Mouse (Mus musculus): ENCODE results near the gene Uck2. TPM values are rescaled to one million over a fixed set of nuclear protein-coding genes. Genes with fewer than 3 reads are reported as not detected.

Gene Uck2
- polyA plus RNA-seq, 1 experiment from 2014 or later = 109 TPM

DNA sequence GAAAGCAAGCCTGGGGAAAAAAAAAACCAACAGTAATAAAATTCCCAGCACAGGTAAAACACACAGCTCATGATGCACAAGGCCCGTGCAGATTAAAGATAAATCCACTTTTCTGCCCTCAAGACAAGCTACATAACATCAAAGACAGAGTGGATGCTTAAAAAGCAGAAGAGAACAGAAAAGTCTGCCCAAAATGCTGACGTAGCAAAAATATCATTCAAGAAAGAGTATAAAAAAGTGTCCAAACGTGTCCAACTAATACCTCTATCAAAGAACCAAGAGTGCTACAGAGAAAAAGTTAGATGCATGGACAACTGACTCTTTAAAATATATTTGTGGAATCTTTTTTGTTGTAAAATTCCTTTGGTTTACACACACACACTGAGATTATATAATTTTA, 69.7 kb downstream of the Uck2 start:
- H3K4me3 ChIP-seq = no peak overlapping the region
- WGBS = 83% methylated on average over 3 of the region's 3 CpGs
- H3K27ac ChIP-seq (replicated peaks) = no peak overlapping the region
- no peaks in the 10 kb centered on the region for H3K27me3 ChIP-seq (ENCODE audit: low read depth, poor library complexity, severe bottlenecking)
- no peak for DNase-seq (ENCODE audit: low spot score)
- no peaks in the 10 kb centered on the region for H3K36me3 ChIP-seq
- H3K9me3 ChIP-seq (replicated peaks) = no peaks in the 10 kb centered on the region
- H3K4me1 ChIP-seq = no peaks in the 10 kb centered on the region

DNA sequence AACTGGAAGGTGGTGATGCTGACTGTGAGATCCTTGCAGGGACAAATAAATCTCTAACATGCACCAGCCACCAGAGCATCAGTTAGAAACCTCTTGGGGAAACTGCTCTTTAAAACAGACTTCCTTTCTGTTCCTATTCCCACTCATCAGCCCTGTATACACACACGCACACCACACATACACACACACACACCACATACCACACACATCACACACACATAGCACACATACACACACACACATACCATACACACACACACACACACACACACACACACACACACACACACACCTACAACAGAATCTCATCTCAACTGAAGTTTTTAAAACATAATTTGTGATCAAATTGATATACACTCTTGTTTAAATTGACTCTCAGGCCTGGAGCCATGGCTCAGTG, 72.4 kb downstream of the Uck2 start:
- 100% methylated on average over 1 of the region's 1 CpGs for WGBS
- no peak for DNase-seq (ENCODE audit: low spot score)
- Histone ChIP-seq H3K4me3 (no peak overlapping the region), H3K36me3 (no peaks in the 10 kb centered on the region), H3K27me3 (ENCODE audit: low read depth, poor library complexity, severe bottlenecking) (no peaks in the 10 kb centered on the region), H3K9me3 (replicated peaks) (no peaks in the 10 kb centered on the region), H3K4me1 (peaks cover 10% of the 10 kb centered on the region; the same call in 1 of the 2 replicates), H3K27ac (replicated peaks) (no peak overlapping the region)

DNA sequence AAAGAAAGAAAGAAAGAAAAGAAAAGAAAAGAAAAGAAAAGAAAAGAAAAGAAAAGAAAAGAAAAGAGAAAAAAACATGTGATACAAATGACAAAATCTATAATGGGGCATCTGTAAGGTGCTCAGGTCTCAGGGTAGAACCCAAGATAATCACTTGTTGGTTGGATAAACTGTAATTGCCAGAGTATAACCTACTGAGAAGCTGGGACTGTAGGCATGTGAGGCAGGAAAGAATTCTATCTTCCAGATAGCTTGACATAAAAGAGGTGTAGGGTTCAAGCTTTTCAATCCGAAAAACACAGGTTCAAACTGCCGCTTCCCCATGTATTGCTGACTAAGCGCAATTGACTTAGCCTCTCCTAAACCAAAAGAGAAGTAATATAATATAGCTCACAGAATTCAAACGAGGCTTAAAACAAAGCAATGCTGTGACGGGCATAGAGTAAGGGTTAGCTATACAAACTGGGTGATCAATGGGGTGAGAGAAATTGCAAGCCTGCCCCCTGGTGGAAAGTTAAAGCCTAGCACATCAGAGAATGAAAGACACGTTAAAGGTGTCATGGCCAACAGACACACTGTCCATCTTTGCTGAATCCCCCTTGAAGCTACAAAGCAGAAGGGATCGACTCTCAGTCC, 73.0 kb downstream of the Uck2 start:
- Histone ChIP-seq H3K36me3 (no peaks in the 10 kb centered on the region), H3K9me3 (replicated peaks) (no peaks in the 10 kb centered on the region), H3K27me3 (ENCODE audit: low read depth, poor library complexity, severe bottlenecking) (no peaks in the 10 kb centered on the region), H3K27ac (replicated peaks) (no peak overlapping the region), H3K4me3 (no peak overlapping the region), H3K4me1 (peaks cover 10% of the 10 kb centered on the region; the same call in 1 of the 2 replicates)
- peak; percentile 69 for DNase-seq (ENCODE audit: low spot score)
- WGBS = 32% methylated on average over 7 of the region's 7 CpGs

DNA sequence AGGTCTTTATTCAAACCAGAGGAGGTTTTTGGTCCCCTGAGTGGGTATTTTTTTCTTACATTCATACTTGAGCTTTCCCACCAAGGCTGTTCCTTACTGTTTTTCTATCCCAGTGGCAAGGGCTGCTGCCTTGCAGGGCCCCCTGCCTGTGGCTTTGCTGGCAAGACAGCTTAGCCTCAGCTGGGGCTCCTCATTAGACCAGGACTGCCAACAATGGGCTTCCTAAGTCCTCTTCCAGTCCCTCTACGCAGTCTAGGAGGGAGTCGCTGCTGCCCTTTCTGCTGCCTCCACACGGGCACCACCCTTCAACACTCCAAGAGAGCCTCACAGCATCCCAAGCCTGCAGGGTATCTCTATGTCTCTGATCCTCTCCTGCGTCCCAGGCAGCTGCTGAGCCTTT, 76.3 kb downstream of the Uck2 start:
- Histone ChIP-seq H3K27ac (replicated peaks) (peak overlapping the region; percentile 53; the same call in 1 of the 2 replicates), H3K9me3 (replicated peaks) (no peaks in the 10 kb centered on the region), H3K36me3 (no peaks in the 10 kb centered on the region), H3K4me3 (no peak overlapping the region), H3K27me3 (ENCODE audit: low read depth, poor library complexity, severe bottlenecking) (no peaks in the 10 kb centered on the region), H3K4me1 (peaks cover 10% of the 10 kb centered on the region; the same call in 1 of the 2 replicates)
- 27% methylated on average over 4 of the region's 4 CpGs for WGBS
- DNase-seq (ENCODE audit: low spot score) = no peak

DNA sequence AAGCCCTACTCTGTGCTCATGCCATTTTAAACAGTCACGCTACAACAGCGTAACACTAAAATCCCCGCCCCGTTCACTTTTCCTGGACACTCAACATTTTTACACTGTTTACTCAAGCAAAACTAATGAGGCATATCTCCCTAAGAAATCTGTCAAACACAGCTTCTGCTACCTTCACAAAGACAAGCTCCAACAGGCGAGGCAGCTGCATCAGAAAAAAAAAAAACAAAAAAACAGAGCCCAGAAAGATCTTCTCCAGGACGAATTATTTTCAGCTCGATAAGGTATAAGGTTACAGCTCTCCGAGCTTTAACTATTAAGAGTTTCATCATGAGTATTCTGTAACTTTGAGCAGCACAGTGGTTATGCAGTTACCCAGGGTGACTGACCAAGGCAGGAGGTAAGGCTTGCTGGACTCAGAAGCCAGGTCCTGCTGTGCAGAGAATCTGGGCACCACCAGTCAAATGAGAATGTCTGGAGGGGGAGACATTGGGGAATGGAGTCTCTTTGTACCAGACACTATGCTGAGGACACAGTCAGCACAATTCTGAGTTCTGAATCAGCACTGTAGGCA, 79.9 kb downstream of the Uck2 start:
- peaks cover 10% of the 10 kb centered on the region; the same call in 1 of the 2 replicates for H3K4me1 ChIP-seq
- H3K9me3 ChIP-seq (replicated peaks) = no peaks in the 10 kb centered on the region
- H3K27me3 ChIP-seq (ENCODE audit: low read depth, poor library complexity, severe bottlenecking) = no peaks in the 10 kb centered on the region
- no peaks in the 10 kb centered on the region for H3K36me3 ChIP-seq
- H3K27ac ChIP-seq (replicated peaks) = no peak overlapping the region
- DNase-seq (ENCODE audit: low spot score) = no peak
- no peak overlapping the region for H3K4me3 ChIP-seq
- WGBS = 84% methylated on average over 8 of the region's 8 CpGs

DNA sequence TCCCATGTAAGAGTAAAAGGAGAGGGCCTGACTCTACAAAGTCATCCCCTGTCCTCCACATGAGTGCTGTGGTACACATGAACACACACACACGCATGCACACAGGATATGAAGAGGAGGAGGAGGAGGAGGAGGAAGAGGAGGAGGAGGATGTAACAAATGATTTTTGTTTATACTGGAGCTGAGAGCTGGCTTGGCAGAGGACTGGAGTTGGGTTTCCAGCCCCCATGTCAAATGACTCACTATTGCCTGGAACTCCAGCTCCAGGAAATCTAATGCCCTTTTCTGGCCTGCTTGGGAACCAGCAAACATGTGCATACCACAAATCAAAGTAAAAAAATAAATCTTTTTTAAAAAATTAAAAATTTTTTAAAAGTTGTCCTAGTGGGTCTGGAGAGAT, 80.7 kb downstream of the Uck2 start:
- no peak for DNase-seq (ENCODE audit: low spot score)
- H3K27me3 ChIP-seq (ENCODE audit: low read depth, poor library complexity, severe bottlenecking) = no peaks in the 10 kb centered on the region
- no peak overlapping the region for H3K4me3 ChIP-seq
- WGBS = 90% methylated on average over 1 of the region's 1 CpGs
- peaks cover 10% of the 10 kb centered on the region; the same call in 1 of the 2 replicates for H3K4me1 ChIP-seq
- no peak overlapping the region for H3K27ac ChIP-seq (replicated peaks)
- no peaks in the 10 kb centered on the region for H3K36me3 ChIP-seq
- H3K9me3 ChIP-seq (replicated peaks) = no peaks in the 10 kb centered on the region

DNA sequence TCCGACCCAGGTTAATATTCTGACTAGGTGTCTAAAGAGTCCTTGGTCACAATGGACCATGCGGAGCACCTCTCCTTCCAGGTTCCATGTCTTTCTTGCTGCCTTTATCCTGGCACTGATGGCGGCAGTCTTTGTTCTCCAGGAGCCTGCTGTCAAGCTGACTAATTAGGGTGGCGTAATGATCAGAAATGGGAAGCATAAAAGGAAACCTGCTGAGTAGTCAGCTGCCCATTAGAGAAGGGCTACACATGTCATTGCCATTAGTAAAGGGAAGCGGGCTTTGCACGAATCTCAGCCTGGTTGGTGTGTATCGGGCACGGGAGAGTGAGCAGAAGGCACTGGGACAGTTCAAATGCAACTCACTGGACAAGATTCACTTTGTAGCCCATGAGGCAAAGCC, 90.4 kb downstream of the Uck2 start:
- Histone ChIP-seq H3K27me3 (ENCODE audit: low read depth, poor library complexity, severe bottlenecking) (no peaks in the 10 kb centered on the region), H3K36me3 (no peaks in the 10 kb centered on the region), H3K27ac (replicated peaks) (no peak overlapping the region), H3K9me3 (replicated peaks) (no peaks in the 10 kb centered on the region), H3K4me3 (no peak overlapping the region), H3K4me1 (no peaks in the 10 kb centered on the region)
- 77% methylated on average over 8 of the region's 8 CpGs for WGBS
- no peak for DNase-seq (ENCODE audit: low spot score)

DNA sequence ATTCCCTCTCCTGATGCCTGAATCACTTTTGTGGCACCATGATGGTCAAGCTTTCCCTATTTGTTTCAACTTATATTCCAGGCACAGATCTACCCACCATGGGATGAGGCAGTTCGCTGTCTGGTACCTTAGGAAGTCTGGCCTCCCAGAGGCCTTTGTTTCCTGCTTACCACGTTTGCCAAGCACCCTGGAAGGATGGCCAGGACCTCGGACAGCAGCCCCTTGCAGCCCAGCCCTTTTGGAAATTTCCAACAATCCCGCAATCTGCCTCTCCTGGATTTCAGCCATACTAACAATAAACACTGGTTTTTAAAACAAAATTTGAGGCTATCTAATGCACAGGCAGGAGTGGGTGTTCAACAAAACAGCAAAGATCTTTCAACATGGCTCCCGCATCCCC, 97.3 kb downstream of the Uck2 start:
- peaks cover 2% of the 10 kb centered on the region for H3K4me1 ChIP-seq
- WGBS = 51% methylated on average over 5 of the region's 5 CpGs
- DNase-seq (ENCODE audit: low spot score) = peak; percentile 17
- no peak overlapping the region for H3K4me3 ChIP-seq
- H3K9me3 ChIP-seq (replicated peaks) = no peaks in the 10 kb centered on the region
- H3K27ac ChIP-seq (replicated peaks) = no peak overlapping the region
- no peaks in the 10 kb centered on the region for H3K27me3 ChIP-seq (ENCODE audit: low read depth, poor library complexity, severe bottlenecking)
- H3K36me3 ChIP-seq = no peaks in the 10 kb centered on the region

DNA sequence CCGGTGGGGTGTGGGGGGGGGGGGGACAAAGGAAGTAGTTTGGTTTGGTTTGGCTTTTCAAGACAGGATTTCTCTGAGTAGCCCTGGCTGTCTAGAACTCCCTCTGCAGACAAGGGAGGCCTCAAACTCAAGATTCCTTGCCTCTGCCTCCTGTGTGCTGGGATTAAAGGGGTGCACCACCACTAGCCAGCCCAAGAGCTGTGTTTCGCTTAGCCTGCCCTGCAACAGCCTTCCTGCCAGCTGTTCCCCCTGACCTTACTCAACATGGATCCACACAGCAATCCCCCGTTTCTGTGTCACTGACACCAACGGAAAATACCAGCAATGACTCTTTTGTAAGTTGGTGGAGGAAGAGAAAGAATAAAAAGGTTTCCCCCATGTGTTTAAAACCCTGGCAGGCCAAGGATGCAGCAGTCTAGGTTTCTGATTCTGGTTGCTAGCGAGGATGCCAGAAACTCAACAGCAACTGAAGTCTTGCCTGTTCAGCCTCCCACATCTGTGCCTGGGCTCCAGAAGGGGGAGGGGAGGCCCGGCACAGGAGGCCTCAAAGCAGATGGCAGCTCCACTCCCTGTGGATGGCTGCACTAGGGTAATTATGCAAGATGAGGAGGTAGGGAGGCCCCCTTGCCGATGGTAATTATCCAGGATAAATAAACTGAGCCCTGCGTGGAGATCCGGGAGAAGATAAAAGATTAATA, 103.1 kb downstream of the Uck2 start:
- no peak overlapping the region for H3K4me3 ChIP-seq
- DNase-seq (ENCODE audit: low spot score) = peak; percentile 55
- 27% methylated on average over 9 of the region's 9 CpGs for WGBS
- H3K9me3 ChIP-seq (replicated peaks) = no peaks in the 10 kb centered on the region
- no peaks in the 10 kb centered on the region for H3K36me3 ChIP-seq
- H3K27me3 ChIP-seq (ENCODE audit: low read depth, poor library complexity, severe bottlenecking) = no peaks in the 10 kb centered on the region
- H3K4me1 ChIP-seq = peaks cover 13% of the 10 kb centered on the region
- H3K27ac ChIP-seq (replicated peaks) = peak overlapping the region; percentile 77

Small RNAs within 50 kb of the gene (microRNA-seq; reads per million reads assigned to microRNA genes)
- gene Mir6347 = not detected

Other genes with a start within 250 kb of the Uck2 start
- gene Tmco1, start 23.1 kb upstream of the Uck2 start, polyA plus RNA-seq (2016; fragmentation: Nextera tagmentation; extraction: Ambion mirVana) = 85.4 and 87.1 TPM in 2 replicates
- gene Aldh9a1, start 64.7 kb upstream of the Uck2 start, polyA plus RNA-seq (2016; fragmentation: Nextera tagmentation; extraction: Ambion mirVana) = 42.6 and 46.5 TPM in 2 replicates
- gene Mgst3, start 108.5 kb upstream of the Uck2 start, polyA plus RNA-seq (2016; fragmentation: Nextera tagmentation; extraction: Ambion mirVana) = 63.5 and 66.2 TPM in 2 replicates
- gene Lrrc52, start 181.5 kb upstream of the Uck2 start, polyA plus RNA-seq (2016; fragmentation: Nextera tagmentation; extraction: Ambion mirVana) = not detected in 2 replicates

Measured in midbrain, embryonic 10.5 days (tissue).